Mouse (Mus musculus): Measurements from ENCODE around the gene Mapk8ip2.

Gene Mapk8ip2

GRCm38 (mm10) chr15:89480584-89480983 is 26.9 kb downstream of the Mapk8ip2 start:
- no peak for DNase-seq (ENCODE audit: low spot score)

- no peak for DNase-seq (ENCODE audit: low spot score)
Observed at GRCm38 (mm10) chr15:89488182-89488581, 34.5 kb downstream of the Mapk8ip2 start.

- DNase-seq (ENCODE audit: low spot score): no peak
Observed at GRCm38 (mm10) chr15:89488611-89489117, 35.0 kb downstream of the Mapk8ip2 start.

GRCm38 (mm10) chr15:89494970-89495369 is 41.3 kb downstream of the Mapk8ip2 start:
- no peak for DNase-seq (ENCODE audit: low spot score)

GRCm38 (mm10) chr15:89496131-89496530 is 42.4 kb downstream of the Mapk8ip2 start:
- DNase-seq (ENCODE audit: low spot score): no peak

- no peak for DNase-seq (ENCODE audit: low spot score)
Observed at GRCm38 (mm10) chr15:89496841-89497240, 43.1 kb downstream of the Mapk8ip2 start.

- peak; percentile 45 for DNase-seq (ENCODE audit: low spot score)
Observed at GRCm38 (mm10) chr15:89497391-89498048, 43.8 kb downstream of the Mapk8ip2 start.

- peak; percentile 48 for DNase-seq (ENCODE audit: low spot score)
Observed at GRCm38 (mm10) chr15:89498049-89498960, 44.6 kb downstream of the Mapk8ip2 start.

- peak; percentile 44 for DNase-seq (ENCODE audit: low spot score)
Observed at GRCm38 (mm10) chr15:89498961-89499688, 45.4 kb downstream of the Mapk8ip2 start, which contains the start of gene Shank3. Gene Shank3 (plus strand): TSS chr15:89499623.

- DNase-seq (ENCODE audit: low spot score): peak; percentile 89
Observed at GRCm38 (mm10) chr15:89499784-89500220, 46.1 kb downstream of the Mapk8ip2 start.

GRCm38 (mm10) chr15:89500221-89500791 is 46.6 kb downstream of the Mapk8ip2 start:
- peak; percentile 59 for DNase-seq (ENCODE audit: low spot score)

GRCm38 (mm10) chr15:89501321-89501720 is 47.6 kb downstream of the Mapk8ip2 start:
- no peak for DNase-seq (ENCODE audit: low spot score)

- no peak for DNase-seq (ENCODE audit: low spot score)
Observed at GRCm38 (mm10) chr15:89504838-89505237, 51.1 kb downstream of the Mapk8ip2 start.

- DNase-seq (ENCODE audit: low spot score): no peak
Observed at GRCm38 (mm10) chr15:89507751-89508150, 54.0 kb downstream of the Mapk8ip2 start.

- no peak for DNase-seq (ENCODE audit: low spot score)
Observed at GRCm38 (mm10) chr15:89512679-89513078, 59.0 kb downstream of the Mapk8ip2 start.
